ENCODE assay signal across 23 mouse cellular contexts in the genomic region with DNA sequence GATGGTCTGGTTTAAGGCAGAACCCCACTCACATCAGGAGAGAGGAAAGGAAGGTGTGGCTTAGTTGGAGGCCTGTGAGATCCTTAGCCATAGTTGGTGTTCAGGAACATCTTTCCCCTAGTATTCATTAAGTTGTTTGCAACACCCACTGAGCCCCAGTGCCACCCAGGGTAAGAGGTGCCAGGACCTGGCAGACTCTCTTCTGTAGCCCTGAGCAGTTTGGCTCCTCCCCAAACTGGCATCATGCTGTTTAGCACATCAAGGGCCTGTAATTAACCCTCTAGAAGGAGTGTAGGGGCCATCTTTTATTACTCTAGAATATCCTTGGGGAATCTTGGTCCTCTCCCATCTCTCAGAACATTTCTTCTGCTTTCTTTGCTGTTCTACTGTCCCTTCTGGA. TPM values are rescaled to one million over a fixed set of nuclear protein-coding genes. Genes with fewer than 3 reads are reported as not detected.
DNase-seq lines count a peak whose midpoint lies in the region; TF ChIP-seq lines count a peak whose summit lies in the region.
"Had no signal": no experiment of that assay in that cellular context is flagged by ENCODE, and none has a peak within 500 bp of the region (broad histone marks: within the 10 kb centered on the region; RNA-seq: fewer than 3 reads in every experiment).

No protein-coding gene starts in this region.

- no peaks in the 10 kb centered on the region for H3K36me3 ChIP-seq in heart, embryonic 10.5 days
- H3K36me3 ChIP-seq: embryonic facial prominence, embryonic 12.5 days; heart, embryonic 15.5 days; hindbrain, embryonic 13.5 days; limb, embryonic 10.5 days; neural tube, embryonic 13.5 days had no signal

- H3K4me1 ChIP-seq in heart, embryonic 10.5 days: peaks cover 5% of the 10 kb centered on the region; the same call in 1 of the 2 replicates
- H3K4me1 ChIP-seq in cerebellum, adult 2 months (ENCODE audit: control insufficient read depth, insufficient read depth, low read length): peaks cover 10% of the 10 kb centered on the region
- H3K4me1 ChIP-seq: embryonic facial prominence, embryonic 12.5 days; hindbrain, embryonic 13.5 days; limb, embryonic 10.5 days; neural tube, embryonic 13.5 days had no signal

- TF ChIP-seq POLR2A in cerebellum, adult 2 months (IDR thresholded peaks at IDR 0.05; ENCODE audit: borderline replicate concordance, insufficient read depth, low read length): no peak

- no peaks in the 10 kb centered on the region for H3K9me3 ChIP-seq in heart, embryonic 10.5 days
- H3K9me3 ChIP-seq: embryonic facial prominence, embryonic 12.5 days; heart, embryonic 15.5 days; hindbrain, embryonic 13.5 days; limb, embryonic 10.5 days; megakaryocyte, embryonic 14.5 days; neural tube, embryonic 13.5 days had no signal

- intact Hi-C loops in heart, postnatal 10 days (cut with DNase I): no loop called here

- no peaks in the 10 kb centered on the region for H3K27me3 ChIP-seq in heart, embryonic 10.5 days (ENCODE audit: insufficient read depth, poor library complexity, severe bottlenecking)
- no peaks in the 10 kb centered on the region for H3K27me3 ChIP-seq in cerebellum, adult 2 months (ENCODE audit: control insufficient read depth, insufficient read depth, low read length)
- H3K27me3 ChIP-seq: embryonic facial prominence, embryonic 12.5 days; heart, embryonic 15.5 days; neural tube, embryonic 13.5 days; Patski had no signal

- H3K4me3 ChIP-seq in heart, embryonic 10.5 days: no peak overlapping the region
- H3K4me3 ChIP-seq in cerebellum, adult 2 months (replicated peaks; ENCODE audit: insufficient read depth, low read depth, low read length): no peak overlapping the region
- H3K4me3 ChIP-seq: embryonic facial prominence, embryonic 12.5 days; erythroblast, embryonic 14.5 days; heart, embryonic 15.5 days; hindbrain, embryonic 13.5 days; limb, embryonic 10.5 days; megakaryocyte, embryonic 14.5 days; neural tube, embryonic 13.5 days had no signal

- no peak overlapping the region for H3K27ac ChIP-seq in heart, embryonic 10.5 days
- H3K27ac ChIP-seq in cerebellum, adult 2 months (ENCODE audit: insufficient read depth, low read length): no peak overlapping the region
- H3K27ac ChIP-seq: embryonic facial prominence, embryonic 12.5 days; heart, embryonic 15.5 days; hindbrain, embryonic 13.5 days; limb, embryonic 10.5 days; neural tube, embryonic 13.5 days had no signal

- no peak for TF ChIP-seq CTCF in cerebellum, adult 2 months (IDR thresholded peaks at IDR 0.05; ENCODE audit: borderline replicate concordance, insufficient read depth, low read depth, low read length)

- DNase-seq in adrenal gland, postnatal 10 days: peak; percentile 67
- no peak for DNase-seq in adrenal gland, postnatal 4 days (ENCODE audit: low spot score in 2 of 2)
- peak; percentile 50 to 54 for DNase-seq in heart, postnatal 10 days
- no peak for DNase-seq in heart, embryonic 10.5 days (ENCODE audit: low spot score)
- peak; percentile 27 to 33 for DNase-seq in cerebellum, adult 2 months
- peak; percentile 22 for DNase-seq in cerebellum, postnatal 36 days
- DNase-seq in lung, postnatal 36 days: no peak
- DNase-seq in embryo, embryonic 10 days (ENCODE audit: low spot score): no peak
- DNase-seq: kidney, adult 2 months; kidney, postnatal 10 days; liver, postnatal 0 days; lung, postnatal 10 days; midbrain, embryonic 14.5 days; right cerebral cortex, adult 18-20 months; thymus, postnatal 25 days had no signal

RNA-seq across cellular contexts. Expression of a gene that starts 30.9 kb away (rescaled TPM):
- total RNA-seq in adrenal gland, postnatal 10 days (2021): 1 to 10 TPM; 5.3 to 6.9 TPM
- total RNA-seq in adrenal gland, postnatal 4 days (2021): 1 to 10 TPM; 5.9 to 6.9 TPM
- total RNA-seq in heart, postnatal 10 days (2021): 10 to 100 TPM; 54.0 to 58.1 TPM
- polyA plus RNA-seq in heart, embryonic 10.5 days (2016; fragmentation: Nextera tagmentation; extraction: Ambion mirVana): 10.7 and 17.9 TPM in 2 replicates
- 9.5 and 10.2 TPM in 2 replicates for polyA plus RNA-seq in cerebellum, adult 2 months (2012; rRNA removed)
- polyA plus RNA-seq: erythroblast, embryonic 14.5 days had no signal

Comparison
In these comparisons a context has a peak if more than half of its experiments do, and no peak if none do; other contexts are left out.
1. DNase-seq: peak in adrenal gland, postnatal 10 days (single experiment), heart, postnatal 10 days (2 of 2), cerebellum, adult 2 months (2 of 2) and cerebellum, postnatal 36 days (2 of 2); none in adrenal gland, postnatal 4 days (0 of 2), heart, embryonic 10.5 days (single experiment), lung, postnatal 36 days (single experiment) and embryo, embryonic 10 days (single experiment).
2. RNA of a gene that starts 30.9 kb away (total RNA-seq): 54.0 to 58.1 TPM in heart, postnatal 10 days; 5.3 to 6.9 TPM in adrenal gland, postnatal 10 days and 5.9 to 6.9 TPM in adrenal gland, postnatal 4 days; every median in the first group is over 4 times any median in the second.